Mouse (Mus musculus) kidney, postnatal 36 days (tissue): ENCODE results near the gene Trim31.

Source experiments
- DNase-seq, 2 experiments: peaks; one replicate each; pipeline ENCODE4 v3.0.0; 2021 to 2022; ENCODE audit warnings: mixed read lengths in 2 of 2

The Trim31 gene

DNA sequence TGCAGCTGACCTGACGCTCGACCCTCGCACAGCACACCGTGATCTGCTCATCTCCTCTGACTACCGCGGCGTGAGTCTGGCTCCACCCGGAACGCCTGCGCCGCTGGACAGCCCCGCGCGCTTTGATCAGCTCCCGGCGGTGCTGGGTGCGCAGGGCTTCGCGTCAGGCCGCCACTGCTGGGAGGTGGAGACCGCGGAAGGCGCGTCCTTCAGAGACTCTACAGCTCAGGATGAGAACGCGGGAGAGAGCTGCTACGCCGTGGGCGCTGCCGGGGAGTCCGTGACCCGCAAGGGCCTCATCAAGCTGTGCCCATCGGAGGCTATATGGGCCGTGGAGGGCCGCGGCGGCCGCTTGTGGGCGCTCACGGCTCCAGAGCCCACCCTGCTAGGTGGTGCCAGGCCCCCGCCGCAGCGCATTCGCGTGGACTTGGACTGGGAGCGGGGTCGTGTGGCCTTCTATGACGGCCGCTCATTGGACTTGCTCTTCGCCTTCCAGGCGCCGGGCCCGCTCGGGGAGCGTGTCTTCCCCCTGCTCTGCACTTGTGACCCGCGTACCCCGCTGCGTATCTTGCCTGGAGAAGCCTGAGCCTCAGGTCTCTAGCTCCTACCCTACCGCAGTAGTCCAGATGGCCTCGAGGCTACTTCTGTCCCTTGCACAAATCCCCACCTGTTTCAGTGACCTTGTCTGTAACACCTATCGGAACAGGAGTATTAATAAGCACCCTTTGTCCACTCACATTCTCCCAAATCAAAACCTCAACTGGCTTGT, 49.3 kb downstream of the Trim31 start:
- DNase-seq: peak; percentile 36 to 76

DNA sequence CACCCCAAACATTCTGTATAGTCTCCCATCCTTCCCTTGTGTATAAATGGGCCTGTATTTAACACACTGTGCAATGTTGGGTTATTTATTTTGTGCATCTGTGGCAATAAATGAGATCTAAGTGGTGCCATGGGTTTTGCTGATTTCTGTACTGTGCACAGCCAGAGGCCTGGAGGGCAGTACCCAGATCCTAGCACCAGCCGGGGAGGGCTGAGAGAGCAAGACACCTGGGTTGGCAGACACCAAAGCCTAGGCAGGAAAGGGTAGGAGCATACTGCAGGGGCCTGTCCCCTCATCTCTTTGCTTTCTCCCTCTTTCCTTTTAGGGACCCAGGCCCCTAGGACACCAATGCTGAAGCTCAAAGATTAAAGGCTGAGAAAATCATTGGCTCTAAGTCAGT, 50.4 kb downstream of the Trim31 start:
- no peak for DNase-seq

DNA sequence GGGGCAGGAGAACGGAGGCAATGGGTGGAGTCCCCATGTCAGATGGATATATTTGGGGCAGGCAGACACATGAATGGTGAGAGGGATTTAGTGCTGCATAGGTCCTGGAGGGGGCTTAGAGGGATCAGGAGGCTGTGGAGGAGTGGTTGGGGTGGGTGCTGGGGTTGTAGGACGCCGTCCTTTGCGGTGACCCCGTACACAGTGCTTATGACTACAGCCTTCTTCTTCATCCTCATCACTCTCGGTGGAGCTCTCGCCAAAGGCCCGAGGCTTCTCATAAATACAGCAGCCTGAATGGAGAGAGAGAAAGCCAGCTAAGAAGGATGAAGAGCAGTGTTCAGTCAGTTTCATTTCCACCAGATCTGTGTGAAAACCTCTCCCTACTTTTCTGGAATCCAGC, 51.3 kb downstream of the Trim31 start:
- no peak for DNase-seq

DNA sequence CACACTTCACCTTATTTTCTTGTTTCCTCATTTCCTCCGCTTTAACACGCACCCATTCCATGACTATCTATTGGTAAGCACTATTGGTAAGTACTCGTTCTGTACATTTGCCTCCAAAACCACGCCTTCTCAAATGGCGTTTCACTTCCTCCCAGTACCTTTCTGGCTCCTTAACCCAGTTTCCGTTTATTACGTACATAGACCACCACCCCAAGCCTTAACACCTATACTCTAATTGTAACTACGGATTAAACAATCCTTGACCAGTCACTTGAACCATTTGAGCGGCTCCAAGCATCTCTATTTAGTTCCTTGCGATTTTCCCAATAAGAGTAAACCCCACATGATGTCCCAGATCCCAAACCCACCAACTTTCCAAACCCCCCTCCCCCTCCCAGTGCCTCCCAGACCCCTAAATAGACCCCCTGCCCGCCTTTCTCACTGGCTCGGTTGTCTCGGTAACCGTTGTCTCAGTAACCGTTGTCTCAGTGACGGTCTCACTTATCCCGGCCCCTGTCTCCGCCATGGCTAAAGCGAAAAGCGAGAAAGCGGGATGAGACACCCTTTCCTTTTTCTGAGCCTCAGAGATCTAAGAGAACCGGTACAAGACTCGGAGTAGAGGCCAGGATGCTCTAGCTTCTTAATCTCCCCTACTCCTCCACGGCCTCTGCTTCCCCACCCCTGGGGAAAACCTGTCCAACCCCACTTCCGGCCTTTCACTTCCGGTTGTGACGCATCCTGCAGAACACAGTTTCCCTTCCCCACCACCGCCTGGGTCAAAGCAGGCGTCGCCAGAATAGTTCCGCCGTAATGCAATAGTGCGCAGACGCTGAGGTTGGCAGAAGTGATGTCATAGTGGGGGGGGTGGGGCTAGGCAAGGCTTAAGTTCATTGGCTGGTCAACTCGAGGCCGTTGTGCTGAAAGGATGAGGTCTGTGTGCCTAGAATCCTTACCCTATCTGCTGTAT, 53.3 kb downstream of the Trim31 start, which contains the start of gene Ppp1r11:
Ppp1r11 (minus strand) TSS at position 761 of the 967 bp plus-strand sequence.
- DNase-seq: peak; percentile 97 to 98

DNA sequence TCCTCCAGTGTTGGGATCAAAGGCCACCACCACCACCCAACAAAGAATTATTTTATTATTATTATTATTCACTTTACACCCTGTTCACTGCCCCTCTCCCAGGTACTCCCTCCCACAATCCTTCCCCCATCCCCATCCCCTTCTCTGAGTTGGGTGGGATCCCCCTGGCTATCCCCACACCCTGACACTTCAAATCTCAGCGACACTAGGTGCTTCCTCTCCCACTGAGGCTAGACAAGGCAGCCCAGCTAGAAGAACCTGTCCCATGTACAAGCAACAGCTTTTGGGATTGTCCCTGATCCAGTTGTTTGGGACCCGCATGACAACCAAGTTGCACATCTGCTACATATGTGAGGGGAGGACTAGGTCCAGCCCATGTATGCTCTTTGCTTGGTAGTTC, 54.7 kb downstream of the Trim31 start:
- DNase-seq: no peak

DNA sequence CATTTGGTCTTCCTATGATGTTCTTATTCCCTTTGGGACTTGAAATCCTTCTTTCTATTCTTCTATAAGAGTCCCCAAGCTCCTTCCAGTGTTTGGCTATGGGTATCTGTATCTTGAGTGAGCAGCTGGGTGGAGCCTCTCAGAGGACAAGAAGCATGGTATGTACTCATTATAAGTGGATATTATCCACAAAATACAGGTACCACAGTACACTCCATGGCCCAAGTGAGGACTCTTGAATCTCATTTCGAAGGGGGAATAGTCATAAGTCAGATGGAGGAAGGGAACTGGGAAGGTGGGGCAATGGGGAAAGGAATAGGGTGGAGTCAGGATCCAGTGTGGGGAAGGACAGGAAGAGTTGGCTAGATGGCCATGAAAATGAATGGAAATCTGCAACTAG, 55.1 kb downstream of the Trim31 start:
- DNase-seq: no peak

DNA sequence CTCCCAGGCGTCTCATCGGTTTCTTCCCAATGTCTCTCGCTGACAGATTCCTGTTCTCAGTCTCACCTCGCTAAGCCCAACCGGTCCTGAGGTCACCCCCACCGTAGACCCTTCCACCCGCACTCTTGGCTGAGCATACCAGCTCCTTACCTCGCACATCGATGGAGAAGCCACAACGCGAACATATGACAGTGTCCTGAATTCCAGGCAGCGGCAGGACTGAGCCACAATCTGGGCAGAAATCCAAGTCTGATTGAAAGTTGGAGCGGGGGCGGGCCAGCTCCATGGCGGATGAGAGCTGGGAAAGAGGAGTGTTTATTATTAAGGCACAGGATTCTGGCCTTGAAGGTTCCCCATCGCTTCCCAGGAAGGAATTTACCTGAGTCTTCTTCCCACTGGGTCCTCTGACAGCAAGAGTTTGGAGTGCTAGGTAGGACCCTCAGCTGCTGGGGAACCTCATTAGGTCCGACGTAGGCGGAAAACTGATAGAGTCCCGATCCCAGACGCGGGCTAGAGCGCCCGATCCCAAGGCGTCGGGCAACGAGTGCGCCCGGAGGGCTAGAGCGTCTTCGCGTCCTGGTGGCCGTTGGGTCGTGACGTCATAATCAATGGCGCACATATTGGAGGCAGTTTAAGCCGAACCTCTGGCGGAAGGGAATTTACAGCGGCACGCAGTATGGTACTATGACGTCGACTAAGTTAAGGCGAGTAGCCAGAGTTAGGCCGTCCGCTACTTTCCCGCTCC, 60.3 kb downstream of the Trim31 start, which contains the start of the genes Znrd1 and Znrd1as:
Znrd1 (minus strand) TSS at position 561 of the 745 bp plus-strand sequence.
Znrd1as (plus strand) TSS at position 594 of the 745 bp plus-strand sequence.
- peak; percentile 96 to 97 for DNase-seq

DNA sequence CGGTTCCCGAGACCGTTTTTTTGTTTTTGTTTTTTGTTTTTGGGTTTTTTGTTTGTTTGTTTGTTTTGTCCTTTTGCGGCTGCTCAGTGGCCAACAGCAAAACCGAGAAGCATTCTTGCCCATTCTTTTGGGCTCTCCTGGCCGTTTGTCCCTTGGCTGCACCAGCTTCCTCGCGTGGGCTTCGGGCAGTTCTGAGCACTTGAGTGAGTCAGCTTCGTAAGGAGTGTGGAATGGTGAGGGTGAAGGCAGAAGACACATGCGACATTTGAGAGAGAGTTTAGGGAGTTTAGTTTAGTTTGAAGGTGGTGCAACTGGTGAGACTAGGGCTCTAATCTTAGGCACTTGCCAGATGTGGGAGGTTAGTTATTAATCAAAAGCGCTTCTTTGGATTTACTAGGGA, 61.0 kb downstream of the Trim31 start:
- no peak for DNase-seq
